Mouse (Mus musculus) hindbrain, postnatal 0 days (tissue): ENCODE measurements at regions not wholly inside any gene's neighbourhood (a gene's known extent, or its start where the extent isn't known, plus 50 kb on each side); places are given as distances from the start of the nearest gene placed in this dataset.

Source experiments
- ATAC-seq: fragments of 200-750 bp; cut with Nextera tagmentation; 2 replicates; pipeline ENCODE4 v1.8.0; 2017; ENCODE audit warnings: mild to moderate bottlenecking, moderate TSS enrichment, moderate library complexity
- DNase-seq: peaks from one replicate; pipeline ENCODE4 v3.0.0-alpha.2; 2015; ENCODE audit warnings: low spot score
- H3K27ac ChIP-seq: fragments of 300-500 bp; sonication (generic); 2 replicates; pipeline ENCODE4 v1.5.1; 2014; ENCODE audit warnings: mild to moderate bottlenecking
- H3K27me3 ChIP-seq: fragments of 300-500 bp; sonication (generic); 2 replicates; pipeline ENCODE4 v1.6.1; 2014; ENCODE audit warnings: low read length, mixed read lengths; ENCODE audit not compliant: insufficient read depth
- H3K36me3 ChIP-seq: fragments of 300-500 bp; sonication (generic); 2 replicates; pipeline ENCODE4 v1.6.1; 2014; ENCODE audit warnings: low read length, mixed read lengths; ENCODE audit not compliant: insufficient read depth
- H3K4me1 ChIP-seq: fragments of 300-500 bp; sonication (generic); 2 replicates; pipeline ENCODE4 v1.6.1; 2014; ENCODE audit warnings: antibody characterized with exemption, low read length, mixed read lengths; ENCODE audit not compliant: insufficient read depth
- H3K4me2 ChIP-seq: fragments of 300-500 bp; sonication (generic); 2 replicates; pipeline ENCODE4 v1.6.1; 2014; ENCODE audit warnings: low read depth, mild to moderate bottlenecking, low read length, moderate library complexity, mixed read lengths
- H3K4me3 ChIP-seq: fragments of 300-500 bp; sonication (generic); 2 replicates; pipeline ENCODE4 v1.5.1; 2014; ENCODE audit warnings: low read length
- H3K9ac ChIP-seq: fragments of 300-500 bp; sonication (generic); replicated peaks from 2 replicates; pipeline ENCODE4 v1.6.1; 2014; ENCODE audit warnings: mild to moderate bottlenecking, low read length, moderate library complexity, mixed read lengths
- H3K9me3 ChIP-seq: fragments of 300-500 bp; sonication (generic); 2 replicates; pipeline ENCODE4 v1.6.1; 2016; ENCODE audit warnings: low read length, mixed read lengths
- CTCF ChIP-seq: IDR thresholded peaks from 2 replicates; pipeline ENCODE4 v1.5.1; 2016; ENCODE audit warnings: antibody characterized with exemption, control low read depth, low read depth
- WGBS: fragments of 180-500 bp; shearing (Covaris S2); extraction: QIAGEN DNeasy Blood & Tissue Kit; methylation state at CpG from one replicate; pipeline ENCODE4 v1.1.7; 2014; 5-methylcytosine and 5-hydroxymethylcytosine counted together

- DNase-seq (no peak), ATAC-seq (no peak)
Observed at GRCm38 (mm10) chr15:25554945-25555344, 67.4 kb upstream of the Myo10 start.

GRCm38 (mm10) chr15:25555852-25556251 lies 66.5 kb upstream of the Myo10 start:
- Histone ChIP-seq H3K27ac (no peak overlapping the region), H3K4me1 (no peaks in the 10 kb centered on the region), H3K9me3 (no peaks in the 10 kb centered on the region), H3K36me3 (no peaks in the 10 kb centered on the region), H3K4me2 (no peak overlapping the region), H3K27me3 (no peaks in the 10 kb centered on the region), H3K4me3 (no peak overlapping the region), H3K9ac (no peak overlapping the region)
- DNase-seq (no peak), ATAC-seq (no peak)
- no peak for TF ChIP-seq CTCF
- 36% methylated on average over 2 of the region's 2 CpGs for WGBS

More at GRCm38 (mm10) chr15:25554945-25555344, 67.4 kb upstream of the Myo10 start:
- Histone ChIP-seq H3K4me1 (no peaks in the 10 kb centered on the region), H3K27ac (no peak overlapping the region), H3K4me2 (no peak overlapping the region), H3K4me3 (no peak overlapping the region), H3K9ac (no peak overlapping the region), H3K9me3 (no peaks in the 10 kb centered on the region), H3K27me3 (no peaks in the 10 kb centered on the region), H3K36me3 (no peaks in the 10 kb centered on the region)
- 79% methylated on average over 10 of the region's 10 CpGs for WGBS
- no peak for TF ChIP-seq CTCF

GRCm38 (mm10) chr15:25557566-25557965 lies 64.8 kb upstream of the Myo10 start:
- ATAC-seq (no peak), DNase-seq (no peak)
- Histone ChIP-seq H3K4me2 (no peak overlapping the region), H3K9ac (no peak overlapping the region), H3K4me1 (no peaks in the 10 kb centered on the region), H3K27me3 (no peaks in the 10 kb centered on the region), H3K36me3 (no peaks in the 10 kb centered on the region), H3K9me3 (no peaks in the 10 kb centered on the region), H3K27ac (no peak overlapping the region), H3K4me3 (no peak overlapping the region)
- no peak for TF ChIP-seq CTCF
- WGBS: 84% methylated on average over 8 of the region's 8 CpGs

DNA sequence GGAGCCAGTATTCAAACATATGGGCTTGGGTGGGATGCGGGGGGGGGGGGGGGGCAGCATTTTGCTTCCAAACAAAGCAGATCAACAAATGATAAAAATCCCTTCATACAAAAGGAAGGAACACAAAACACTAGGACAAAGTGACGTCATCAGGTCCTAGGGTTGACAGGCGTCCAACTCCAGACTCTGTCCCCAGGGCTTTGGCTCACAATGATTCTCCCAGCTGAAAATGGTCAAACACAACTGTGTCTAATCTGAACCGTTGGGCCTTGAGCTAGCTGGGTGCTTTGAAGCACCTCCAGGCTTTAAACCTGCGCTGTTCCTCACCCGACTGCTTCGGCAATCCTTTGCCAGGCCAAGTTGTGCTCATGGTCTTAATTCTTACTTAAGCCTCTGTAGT lies 64.1 kb upstream of the Myo10 start:
- TF ChIP-seq CTCF: no peak
- ATAC-seq: no peak
- WGBS: 71% methylated on average over 7 of the region's 7 CpGs
- no peak for DNase-seq
- Histone ChIP-seq H3K4me2 (no peak overlapping the region), H3K27me3 (no peaks in the 10 kb centered on the region), H3K9ac (no peak overlapping the region), H3K9me3 (no peaks in the 10 kb centered on the region), H3K4me3 (no peak overlapping the region), H3K36me3 (no peaks in the 10 kb centered on the region), H3K27ac (no peak overlapping the region), H3K4me1 (no peaks in the 10 kb centered on the region)

DNA sequence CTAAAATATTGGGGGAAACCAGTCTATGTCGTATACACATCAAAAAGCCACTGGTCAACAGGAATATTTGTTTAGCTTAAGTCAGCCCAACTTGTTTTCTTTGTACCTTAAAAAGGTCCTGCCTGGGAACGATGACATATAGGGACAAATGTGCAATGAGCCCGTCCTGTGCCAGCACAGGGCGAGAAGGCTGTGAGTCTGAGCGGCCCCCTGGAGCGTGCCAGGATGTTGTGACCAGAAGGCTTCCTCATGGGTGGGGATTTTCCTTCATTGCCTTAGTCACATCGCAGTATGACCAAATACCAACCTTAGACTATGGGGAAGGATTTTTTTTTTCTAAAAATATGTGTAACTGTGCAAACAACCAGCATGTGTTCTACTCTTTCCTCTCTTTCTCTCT lies 58.7 kb upstream of the Myo10 start:
- Histone ChIP-seq H3K27me3 (no peaks in the 10 kb centered on the region), H3K9me3 (no peaks in the 10 kb centered on the region), H3K4me2 (no peak overlapping the region), H3K4me3 (no peak overlapping the region), H3K9ac (no peak overlapping the region), H3K27ac (no peak overlapping the region), H3K36me3 (no peaks in the 10 kb centered on the region), H3K4me1 (no peaks in the 10 kb centered on the region)
- ATAC-seq (no peak), DNase-seq (no peak)
- TF ChIP-seq CTCF: no peak
- WGBS: 82% methylated on average over 7 of the region's 7 CpGs

DNA sequence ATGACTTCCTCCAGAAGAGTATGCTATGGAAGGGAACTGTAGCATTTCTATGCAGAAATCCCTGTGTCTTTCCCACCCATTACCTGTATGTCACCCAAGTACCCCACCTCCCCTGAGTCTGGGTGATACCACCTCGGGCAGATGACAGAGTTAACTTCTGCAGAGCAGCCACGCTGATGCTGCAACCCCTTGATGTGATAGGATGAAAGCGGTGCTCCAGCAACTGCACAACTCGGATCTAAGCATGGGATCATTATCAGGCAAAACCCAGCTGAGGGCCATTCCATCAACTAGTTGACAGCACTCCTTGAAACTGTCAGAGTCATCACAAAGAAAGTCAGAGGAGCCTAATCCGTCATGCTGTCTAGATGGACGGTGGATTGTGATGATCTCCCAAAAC lies 49.8 kb upstream of the Myo10 start:
- Histone ChIP-seq H3K4me1 (no peaks in the 10 kb centered on the region), H3K27me3 (no peaks in the 10 kb centered on the region), H3K9me3 (no peaks in the 10 kb centered on the region), H3K36me3 (no peaks in the 10 kb centered on the region), H3K27ac (no peak overlapping the region), H3K4me2 (no peak overlapping the region), H3K9ac (no peak overlapping the region), H3K4me3 (no peak overlapping the region)
- no peak for DNase-seq
- 39% methylated on average over 6 of the region's 6 CpGs for WGBS
- TF ChIP-seq CTCF: no peak
- ATAC-seq: no peak
